In the genomic region with DNA sequence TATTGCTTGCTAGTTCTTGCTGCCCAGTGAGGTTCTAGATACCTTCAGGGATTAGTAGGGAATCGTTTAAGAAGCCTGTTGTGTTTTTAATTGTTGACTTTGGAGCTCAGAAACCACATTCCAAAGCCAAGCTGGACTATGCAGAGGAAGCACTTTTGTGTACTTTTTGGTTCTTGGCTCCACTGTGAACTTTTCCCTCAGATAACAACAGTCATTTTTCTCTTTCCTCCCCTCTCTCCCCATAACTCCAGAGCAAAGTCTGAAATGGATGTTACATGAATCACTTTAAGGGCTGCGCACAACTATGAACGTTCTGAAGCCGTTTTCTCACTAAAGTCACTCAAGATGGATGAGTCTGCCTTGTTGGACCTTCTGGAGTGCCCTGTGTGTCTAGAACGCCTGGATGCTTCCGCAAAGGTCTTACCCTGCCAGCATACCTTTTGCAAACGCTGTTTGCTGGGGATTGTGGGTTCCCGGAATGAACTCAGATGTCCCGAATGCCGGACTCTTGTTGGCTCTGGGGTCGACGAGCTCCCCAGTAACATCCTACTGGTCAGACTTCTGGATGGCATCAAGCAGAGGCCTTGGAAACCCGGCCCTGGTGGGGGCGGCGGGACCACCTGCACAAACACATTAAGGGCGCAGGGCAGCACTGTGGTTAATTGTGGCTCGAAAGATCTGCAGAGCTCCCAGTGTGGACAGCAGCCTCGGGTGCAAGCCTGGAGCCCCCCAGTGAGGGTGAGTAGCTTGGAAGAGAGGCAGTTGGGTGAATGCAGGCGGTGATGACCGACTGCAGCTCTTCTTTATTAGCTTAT, we compare ENCODE assay signal across 8 mouse cellular contexts. TPM values are rescaled to one million over a fixed set of nuclear protein-coding genes. Genes with fewer than 3 reads are reported as not detected.
DNase-seq lines count a peak whose midpoint lies in the region; ATAC-seq and TF ChIP-seq lines count a peak whose summit lies in the region.

No protein-coding gene starts in this region.

- peaks cover 7% of the 10 kb centered on the region; the same call in 1 of the 2 replicates for H3K36me3 ChIP-seq in heart, adult 2 months (ENCODE audit: control insufficient read depth, insufficient read depth, low read length)
- H3K36me3 ChIP-seq in heart, embryonic 11.5 days (ENCODE audit: control insufficient read depth, insufficient read depth, low read length), result no peaks in the 10 kb centered on the region
- no peaks in the 10 kb centered on the region for H3K36me3 ChIP-seq in kidney, postnatal 0 days (ENCODE audit: insufficient read depth, low read length)
- H3K36me3 ChIP-seq in midbrain, embryonic 16.5 days (ENCODE audit: control insufficient read depth, insufficient read depth, low read length), result no peaks in the 10 kb centered on the region
- H3K36me3 ChIP-seq in thymus, adult 2 months (ENCODE audit: control insufficient read depth, insufficient read depth, low read length), result no peaks in the 10 kb centered on the region

- peaks cover 3% of the 10 kb centered on the region; the same call in 1 of the 2 replicates for H3K79me2 ChIP-seq in heart, adult 2 months (replicated peaks; ENCODE audit: control insufficient read depth, insufficient read depth, low read length)

- no peaks in the 10 kb centered on the region for H3K9me3 ChIP-seq in heart, embryonic 11.5 days (replicated peaks; ENCODE audit: control insufficient read depth, low read length)
- H3K9me3 ChIP-seq in kidney, postnatal 0 days (replicated peaks; ENCODE audit: low read length), result no peaks in the 10 kb centered on the region
- H3K9me3 ChIP-seq in midbrain, embryonic 16.5 days (replicated peaks; ENCODE audit: control insufficient read depth, low read length, poor library complexity, severe bottlenecking), result no peaks in the 10 kb centered on the region

- intact Hi-C loops in heart, adult 2 months (cut with DNase I), result loop anchor here (2.0 to 10.0 kb wide), 4 partner anchors 57 to 333 kb away; partner anchors contain the start of genes Clcn3 and Hpf1
- intact Hi-C loops in heart, postnatal 25 days (cut with DNase I), result loop anchor here (5.0 to 10.0 kb wide), 3 partner anchors 57 to 149 kb away; no protein-coding TSS in a partner anchor

- ATAC-seq in heart, embryonic 11.5 days (replicated peaks; ENCODE audit: insufficient number of reproducible peaks, low FRiP score, low TSS enrichment), result no peak
- no peak for ATAC-seq in kidney, postnatal 0 days (replicated peaks; ENCODE audit: low FRiP score, low read depth)
- no peak for ATAC-seq in midbrain, embryonic 16.5 days

- DNase-seq in heart, adult 2 months, result peak; percentile 22 to 41
- DNase-seq in heart, postnatal 25 days (ENCODE audit: low spot score), result no peak
- DNase-seq in kidney, postnatal 0 days (ENCODE audit: low spot score), result peak; percentile 84
- no peak for DNase-seq in right cerebral cortex, adult 2 months (ENCODE audit: low spot score in 2 of 2)
- DNase-seq in T-cell, adult 2 months (ENCODE audit: low spot score), result no peak
- DNase-seq in thymus, adult 2 months, result no peak

- peaks cover 9% of the 10 kb centered on the region for H3K4me1 ChIP-seq in heart, adult 2 months (ENCODE audit: control insufficient read depth, insufficient read depth, low read length)
- H3K4me1 ChIP-seq in heart, embryonic 11.5 days (ENCODE audit: control insufficient read depth, insufficient read depth, low read length), result peaks cover 18% of the 10 kb centered on the region
- peaks cover 23% of the 10 kb centered on the region for H3K4me1 ChIP-seq in kidney, postnatal 0 days (replicated peaks; ENCODE audit: insufficient read depth, low read length)
- peaks cover 38% of the 10 kb centered on the region for H3K4me1 ChIP-seq in midbrain, embryonic 16.5 days (ENCODE audit: control insufficient read depth, insufficient read depth, low read length)
- peaks cover 15% of the 10 kb centered on the region for H3K4me1 ChIP-seq in thymus, adult 2 months (replicated peaks; ENCODE audit: control insufficient read depth, insufficient read depth, low read length)

- WGBS in heart, adult 2 months, result 52% methylated on average over 20 of the region's 20 CpGs
- WGBS in heart, embryonic 11.5 days (ENCODE audit: insufficient replicate concordance), result 52% methylated on average over 20 of the region's 20 CpGs
- 13% methylated on average over 20 of the region's 20 CpGs for WGBS in kidney, postnatal 0 days
- WGBS in midbrain, embryonic 16.5 days, result 40% methylated on average over 20 of the region's 20 CpGs
- WGBS in thymus, adult 2 months, result 88% methylated on average over 20 of the region's 20 CpGs

- H3K4me3 ChIP-seq in heart, adult 2 months, result peak overlapping the region; percentile 95
- H3K4me3 ChIP-seq in heart, embryonic 11.5 days (ENCODE audit: low read depth, low read length), result peak overlapping the region; percentile 59
- peak overlapping the region; percentile 83 for H3K4me3 ChIP-seq in kidney, postnatal 0 days (replicated peaks; ENCODE audit: low read depth, low read length)
- peak overlapping the region; percentile 82 for H3K4me3 ChIP-seq in midbrain, embryonic 16.5 days (ENCODE audit: low read depth, low read length)
- H3K4me3 ChIP-seq in thymus, adult 2 months (ENCODE audit: control insufficient read depth, insufficient read depth, low read length), result no peak overlapping the region

- TF ChIP-seq EP300 in heart, adult 2 months (IDR thresholded peaks at IDR 0.05; ENCODE audit: insufficient read depth, low read depth, low read length), result no peak

- no peak for TF ChIP-seq POLR2A in heart, adult 2 months (IDR thresholded peaks at IDR 0.05; ENCODE audit: insufficient read depth, low read depth, low read length)
- no peak for TF ChIP-seq POLR2A in thymus, adult 2 months (IDR thresholded peaks at IDR 0.05; ENCODE audit: control insufficient read depth, extremely low read depth, insufficient read depth, low read length, poor library complexity)

- TF ChIP-seq CTCF in heart, adult 2 months (IDR thresholded peaks at IDR 0.05), result no peak
- TF ChIP-seq CTCF in kidney, postnatal 0 days (IDR thresholded peaks at IDR 0.05; ENCODE audit: low read depth), result no peak
- TF ChIP-seq CTCF in thymus, adult 2 months (IDR thresholded peaks at IDR 0.05; ENCODE audit: borderline replicate concordance, control insufficient read depth, extremely low read depth, insufficient read depth, low read length, poor library complexity), result no peak

- H3K27ac ChIP-seq in heart, adult 2 months, result peak overlapping the region; percentile 48
- no peak overlapping the region for H3K27ac ChIP-seq in heart, embryonic 11.5 days (ENCODE audit: low read depth, low read length)
- H3K27ac ChIP-seq in kidney, postnatal 0 days, result peak overlapping the region; percentile 85
- H3K27ac ChIP-seq in midbrain, embryonic 16.5 days (ENCODE audit: low read length), result peak overlapping the region; percentile 53; the same call in 1 of the 2 replicates
- H3K27ac ChIP-seq in thymus, adult 2 months (ENCODE audit: control insufficient read depth, insufficient read depth, low read length), result no peak overlapping the region

- H3K27me3 ChIP-seq in heart, adult 2 months (ENCODE audit: control insufficient read depth, insufficient read depth, low read length), result no peaks in the 10 kb centered on the region
- peaks cover 3% of the 10 kb centered on the region; the same call in 1 of the 2 replicates for H3K27me3 ChIP-seq in heart, embryonic 11.5 days (ENCODE audit: control insufficient read depth, insufficient read depth, low read length)
- no peaks in the 10 kb centered on the region for H3K27me3 ChIP-seq in kidney, postnatal 0 days (ENCODE audit: insufficient read depth, low read length)
- H3K27me3 ChIP-seq in midbrain, embryonic 16.5 days (ENCODE audit: control insufficient read depth, insufficient read depth, low read depth, low read length), result no peaks in the 10 kb centered on the region
- no peaks in the 10 kb centered on the region for H3K27me3 ChIP-seq in thymus, adult 2 months (ENCODE audit: control insufficient read depth, insufficient read depth, low read length)

- peak overlapping the region; percentile 33 for H3K9ac ChIP-seq in heart, adult 2 months (ENCODE audit: low read depth, low read length)
- peak overlapping the region; percentile 22; the same call in 1 of the 2 replicates for H3K9ac ChIP-seq in heart, embryonic 11.5 days (ENCODE audit: low read depth, low read length)
- H3K9ac ChIP-seq in kidney, postnatal 0 days (ENCODE audit: low read depth, low read length), result peak overlapping the region; percentile 89
- peak overlapping the region; percentile 77 for H3K9ac ChIP-seq in midbrain, embryonic 16.5 days (ENCODE audit: low read depth, low read length)

- H3K4me2 ChIP-seq in heart, embryonic 11.5 days, result peak overlapping the region; percentile 91
- H3K4me2 ChIP-seq in kidney, postnatal 0 days (ENCODE audit: low read length), result peak overlapping the region; percentile 83
- peak overlapping the region; percentile 82 for H3K4me2 ChIP-seq in midbrain, embryonic 16.5 days (ENCODE audit: low read length)

RNA-seq across cellular contexts. Expression of gene Sh3rf1, which starts 2.1 kb away (rescaled TPM):
- 1 to 10 TPM; 4.8 to 4.9 TPM for total RNA-seq in heart, adult 2 months (2021)
- 3.1 and 4.2 TPM in 2 replicates for polyA plus RNA-seq in heart, adult 2 months (2012; rRNA removed)
- total RNA-seq in heart, postnatal 25 days (2021), result 1 to 10 TPM; 5.5 to 6.0 TPM
- polyA plus RNA-seq in heart, embryonic 11.5 days (2014; fragmentation: Nextera tagmentation; extraction: Ambion mirVana), result 6.4 and 7.1 TPM in 2 replicates
- polyA plus RNA-seq in kidney, postnatal 0 days (2015; fragmentation: Nextera tagmentation; extraction: Ambion mirVana), result 18.1 and 21.8 TPM in 2 replicates
- 32.1 and 34.7 TPM in 2 replicates for polyA plus RNA-seq in midbrain, embryonic 16.5 days (2015; fragmentation: Nextera tagmentation; extraction: Ambion mirVana)
- 7.6 and 9.4 TPM in 2 replicates for polyA plus RNA-seq in thymus, adult 2 months (2012; rRNA removed)

Comparison
In these comparisons a context has a peak if more than half of its experiments do, and no peak if none do; other contexts are left out.
1. DNase-seq: peak in heart, adult 2 months (2 of 2) and kidney, postnatal 0 days (single experiment); none in heart, postnatal 25 days (single experiment), right cerebral cortex, adult 2 months (0 of 2), T-cell, adult 2 months (single experiment) and thymus, adult 2 months (single experiment).
2. H3K27ac ChIP-seq: peak in heart, adult 2 months (single experiment), kidney, postnatal 0 days (single experiment) and midbrain, embryonic 16.5 days (single experiment); none in heart, embryonic 11.5 days (single experiment) and thymus, adult 2 months (single experiment).
3. H3K9ac ChIP-seq: peak in every context shown above with its lines; median percentile 89 in kidney, postnatal 0 days; 77 in midbrain, embryonic 16.5 days; 33 in heart, adult 2 months; 22 in heart, embryonic 11.5 days.
4. Peak in every context shown above with its lines, with median percentiles within 50 percentile points of each other: H3K4me2 ChIP-seq.